Mouse (Mus musculus): ENCODE measurements at regions not wholly inside any gene's neighbourhood (a gene's known extent, or its start where the extent isn't known, plus 50 kb on each side); places are given as distances from the start of the nearest gene placed in this dataset.

GRCm38 (mm10) chr15:67249147-67249546, 748.4 kb upstream of the Lrrc6 start:
- no peak overlapping the region for H3K27ac ChIP-seq (ENCODE audit: insufficient read depth, low read length)
- H3K27me3 ChIP-seq (ENCODE audit: control insufficient read depth, insufficient read depth, low read length): no peaks in the 10 kb centered on the region
- WGBS: 12% methylated on average over 4 of the region's 4 CpGs
- no peak for DNase-seq
- H3K4me3 ChIP-seq (replicated peaks; ENCODE audit: insufficient read depth, low read depth, low read length): no peak overlapping the region
- TF ChIP-seq POLR2A (IDR thresholded peaks at IDR 0.05; ENCODE audit: borderline replicate concordance, insufficient read depth, low read length) (no peak), CTCF (IDR thresholded peaks at IDR 0.05; ENCODE audit: borderline replicate concordance, insufficient read depth, low read depth, low read length) (no peak)
- H3K4me1 ChIP-seq (ENCODE audit: control insufficient read depth, insufficient read depth, low read length): no peaks in the 10 kb centered on the region

GRCm38 (mm10) chr15:67248471-67248870, 747.8 kb upstream of the Lrrc6 start:
- no peak for DNase-seq
- Histone ChIP-seq H3K27me3 (ENCODE audit: control insufficient read depth, insufficient read depth, low read length) (no peaks in the 10 kb centered on the region), H3K4me3 (replicated peaks; ENCODE audit: insufficient read depth, low read depth, low read length) (no peak overlapping the region), H3K4me1 (ENCODE audit: control insufficient read depth, insufficient read depth, low read length) (no peaks in the 10 kb centered on the region), H3K27ac (ENCODE audit: insufficient read depth, low read length) (no peak overlapping the region)
- TF ChIP-seq POLR2A (IDR thresholded peaks at IDR 0.05; ENCODE audit: borderline replicate concordance, insufficient read depth, low read length) (no peak), CTCF (IDR thresholded peaks at IDR 0.05; ENCODE audit: borderline replicate concordance, insufficient read depth, low read depth, low read length) (no peak)

GRCm38 (mm10) chr15:67245658-67246268, 745.1 kb upstream of the Lrrc6 start:
- WGBS: 36% methylated on average over 4 of the region's 4 CpGs
- no peak for DNase-seq
- Histone ChIP-seq H3K27ac (ENCODE audit: insufficient read depth, low read length) (no peak overlapping the region), H3K4me3 (replicated peaks; ENCODE audit: insufficient read depth, low read depth, low read length) (no peak overlapping the region), H3K4me1 (ENCODE audit: control insufficient read depth, insufficient read depth, low read length) (no peaks in the 10 kb centered on the region), H3K27me3 (ENCODE audit: control insufficient read depth, insufficient read depth, low read length) (no peaks in the 10 kb centered on the region)
- TF ChIP-seq CTCF (IDR thresholded peaks at IDR 0.05; ENCODE audit: borderline replicate concordance, insufficient read depth, low read depth, low read length) (no peak), POLR2A (IDR thresholded peaks at IDR 0.05; ENCODE audit: borderline replicate concordance, insufficient read depth, low read length) (no peak)

GRCm38 (mm10) chr15:67244908-67245657, 744.4 kb upstream of the Lrrc6 start:
- Histone ChIP-seq H3K27me3 (ENCODE audit: control insufficient read depth, insufficient read depth, low read length) (no peaks in the 10 kb centered on the region), H3K27ac (ENCODE audit: insufficient read depth, low read length) (no peak overlapping the region), H3K4me3 (replicated peaks; ENCODE audit: insufficient read depth, low read depth, low read length) (no peak overlapping the region), H3K4me1 (ENCODE audit: control insufficient read depth, insufficient read depth, low read length) (no peaks in the 10 kb centered on the region)
- WGBS: 17% methylated on average over 10 of the region's 10 CpGs
- TF ChIP-seq CTCF (IDR thresholded peaks at IDR 0.05; ENCODE audit: borderline replicate concordance, insufficient read depth, low read depth, low read length): no peak
- no peak for TF ChIP-seq POLR2A (IDR thresholded peaks at IDR 0.05; ENCODE audit: borderline replicate concordance, insufficient read depth, low read length)
- DNase-seq: no peak

- no peak for DNase-seq
- H3K27ac ChIP-seq (ENCODE audit: insufficient read depth, low read length): no peak overlapping the region
- TF ChIP-seq CTCF (IDR thresholded peaks at IDR 0.05; ENCODE audit: borderline replicate concordance, insufficient read depth, low read depth, low read length): no peak
- no peak for TF ChIP-seq POLR2A (IDR thresholded peaks at IDR 0.05; ENCODE audit: borderline replicate concordance, insufficient read depth, low read length)
- no peaks in the 10 kb centered on the region for H3K27me3 ChIP-seq (ENCODE audit: control insufficient read depth, insufficient read depth, low read length)
- H3K4me1 ChIP-seq (ENCODE audit: control insufficient read depth, insufficient read depth, low read length): no peaks in the 10 kb centered on the region
- H3K4me3 ChIP-seq (replicated peaks; ENCODE audit: insufficient read depth, low read depth, low read length): no peak overlapping the region
- WGBS: 92% methylated on average over 5 of the region's 5 CpGs
Measured at GRCm38 (mm10) chr15:67235107-67235785, 734.5 kb upstream of the Lrrc6 start.

- TF ChIP-seq CTCF (IDR thresholded peaks at IDR 0.05; ENCODE audit: borderline replicate concordance, insufficient read depth, low read depth, low read length) (no peak), POLR2A (IDR thresholded peaks at IDR 0.05; ENCODE audit: borderline replicate concordance, insufficient read depth, low read length) (no peak)
- WGBS: 41% methylated on average over 5 of the region's 5 CpGs
- no peak for DNase-seq
Measured at GRCm38 (mm10) chr15:67229359-67229758, 728.6 kb upstream of the Lrrc6 start.

GRCm38 (mm10) chr15:67228633-67229032, 727.9 kb upstream of the Lrrc6 start:
- Histone ChIP-seq H3K4me3 (replicated peaks; ENCODE audit: insufficient read depth, low read depth, low read length) (no peak overlapping the region), H3K27me3 (ENCODE audit: control insufficient read depth, insufficient read depth, low read length) (no peaks in the 10 kb centered on the region), H3K4me1 (ENCODE audit: control insufficient read depth, insufficient read depth, low read length) (no peaks in the 10 kb centered on the region; the same call in 1 of the 2 replicates), H3K27ac (ENCODE audit: insufficient read depth, low read length) (no peak overlapping the region)
- TF ChIP-seq CTCF (IDR thresholded peaks at IDR 0.05; ENCODE audit: borderline replicate concordance, insufficient read depth, low read depth, low read length): no peak
- no peak for TF ChIP-seq POLR2A (IDR thresholded peaks at IDR 0.05; ENCODE audit: borderline replicate concordance, insufficient read depth, low read length)
- 96% methylated on average over 2 of the region's 2 CpGs for WGBS
- no peak for DNase-seq

More at GRCm38 (mm10) chr15:67229359-67229758, 728.6 kb upstream of the Lrrc6 start:
- Histone ChIP-seq H3K27ac (ENCODE audit: insufficient read depth, low read length) (no peak overlapping the region), H3K4me1 (ENCODE audit: control insufficient read depth, insufficient read depth, low read length) (no peaks in the 10 kb centered on the region; the same call in 1 of the 2 replicates), H3K4me3 (replicated peaks; ENCODE audit: insufficient read depth, low read depth, low read length) (no peak overlapping the region), H3K27me3 (ENCODE audit: control insufficient read depth, insufficient read depth, low read length) (no peaks in the 10 kb centered on the region)
